Mouse (Mus musculus) intestine, embryonic 15.5 days (tissue): ENCODE measurements around the gene Prr15. TPM values are rescaled to one million over a fixed set of nuclear protein-coding genes. Genes with fewer than 3 reads are reported as not detected.

Source experiments
- ATAC-seq: fragments of 200-750 bp; cut with Nextera tagmentation; 2 replicates; pipeline ENCODE4 v1.8.0; 2017; ENCODE audit warnings: moderate TSS enrichment, moderate library complexity
- H3K27ac ChIP-seq: fragments of 300-500 bp; sonication (generic); 2 replicates; pipeline ENCODE4 v1.5.1; 2015; ENCODE audit warnings: mild to moderate bottlenecking, inconsistent platforms
- H3K27me3 ChIP-seq: fragments of 300-500 bp; sonication (generic); replicated peaks from 2 replicates; pipeline ENCODE4 v1.6.1; 2015; ENCODE audit warnings: inconsistent platforms
- H3K36me3 ChIP-seq: fragments of 300-500 bp; sonication (generic); 2 replicates; pipeline ENCODE4 v1.6.1; 2015; ENCODE audit warnings: inconsistent platforms
- H3K4me1 ChIP-seq: fragments of 300-500 bp; sonication (generic); replicated peaks from 2 replicates; pipeline ENCODE4 v1.6.1; 2015; ENCODE audit warnings: inconsistent platforms
- H3K4me2 ChIP-seq: fragments of 300-500 bp; sonication (generic); replicated peaks from 2 replicates; pipeline ENCODE4 v1.6.1; 2015; ENCODE audit warnings: mild to moderate bottlenecking, inconsistent platforms
- H3K4me3 ChIP-seq: fragments of 300-500 bp; sonication (generic); replicated peaks from 2 replicates; pipeline ENCODE4 v1.5.1; 2015; ENCODE audit warnings: inconsistent platforms
- H3K9ac ChIP-seq: fragments of 300-500 bp; sonication (generic); 2 replicates; pipeline ENCODE4 v1.6.1; 2015; ENCODE audit warnings: inconsistent platforms
- H3K9me3 ChIP-seq: fragments of 300-500 bp; sonication (generic); 2 replicates; pipeline ENCODE4 v1.6.1; 2016; ENCODE audit warnings: inconsistent platforms
- WGBS: fragments of 180-500 bp; shearing (Covaris S2); methylation state at CpG from one replicate; pipeline ENCODE4 v1.1.7; 2015; 5-methylcytosine and 5-hydroxymethylcytosine counted together
- polyA plus RNA-seq: library from polyadenylated mRNA; unstranded; fragments of >200 nt; fragmentation: Nextera tagmentation; extraction: Ambion mirVana; gene quantifications from 2 replicates; pipeline ENCODE4 v1.2.1, GENCODE M21; 2015

Prr15 gene
- polyA plus RNA-seq, 1 experiment from 2014 or later: 11.7 TPM

- H3K27ac ChIP-seq: no peak overlapping the region
- no peaks in the 10 kb centered on the region for H3K27me3 ChIP-seq
- no peak overlapping the region for H3K4me3 ChIP-seq
- no peak overlapping the region for H3K9ac ChIP-seq
- no peak for ATAC-seq
- 78% methylated on average over 5 of the region's 5 CpGs for WGBS
- H3K4me2 ChIP-seq: no peak overlapping the region
- H3K4me1 ChIP-seq: peaks cover 6% of the 10 kb centered on the region; the same call in 1 of the 2 replicates
- no peaks in the 10 kb centered on the region for H3K9me3 ChIP-seq
- no peaks in the 10 kb centered on the region for H3K36me3 ChIP-seq
Observed at GRCm38 (mm10) chr6:54366607-54367006, 41.0 kb downstream of the Prr15 start.

- H3K27me3 ChIP-seq: no peaks in the 10 kb centered on the region
- H3K9me3 ChIP-seq: no peaks in the 10 kb centered on the region
- no peak overlapping the region for H3K9ac ChIP-seq
- H3K4me2 ChIP-seq: no peak overlapping the region
- 11% methylated on average over 6 of the region's 6 CpGs for WGBS
- H3K4me3 ChIP-seq: no peak overlapping the region
- H3K36me3 ChIP-seq: no peaks in the 10 kb centered on the region
- H3K27ac ChIP-seq: no peak overlapping the region
- peak; percentile 76 for ATAC-seq
- H3K4me1 ChIP-seq: peaks cover 3% of the 10 kb centered on the region; the same call in 1 of the 2 replicates
Observed at GRCm38 (mm10) chr6:54368071-54368470, 42.4 kb downstream of the Prr15 start.

GRCm38 (mm10) chr6:54369913-54370542 is 44.4 kb downstream of the Prr15 start:
- no peak overlapping the region for H3K4me2 ChIP-seq
- H3K4me1 ChIP-seq: 0 out of 2 replicates have a peak, but pooled peaks cover under 1% of the 10 kb centered on the region
- no peak overlapping the region for H3K9ac ChIP-seq
- no peak overlapping the region for H3K4me3 ChIP-seq
- H3K9me3 ChIP-seq: no peaks in the 10 kb centered on the region
- WGBS: 68% methylated on average over 6 of the region's 6 CpGs
- H3K27ac ChIP-seq: no peak overlapping the region
- 0 out of 2 replicates have a peak, but pooled peaks have one; percentile 34 for ATAC-seq
- no peaks in the 10 kb centered on the region for H3K36me3 ChIP-seq
- no peaks in the 10 kb centered on the region for H3K27me3 ChIP-seq

GRCm38 (mm10) chr6:54371874-54372273 is 46.2 kb downstream of the Prr15 start:
- H3K27me3 ChIP-seq: no peaks in the 10 kb centered on the region
- H3K36me3 ChIP-seq: no peaks in the 10 kb centered on the region
- H3K9me3 ChIP-seq: no peaks in the 10 kb centered on the region
- H3K4me1 ChIP-seq: no peaks in the 10 kb centered on the region
- no peak overlapping the region for H3K27ac ChIP-seq
- no peak for ATAC-seq
- H3K4me3 ChIP-seq: no peak overlapping the region
- no peak overlapping the region for H3K9ac ChIP-seq
- H3K4me2 ChIP-seq: no peak overlapping the region
- WGBS: 76% methylated on average over 3 of the region's 3 CpGs

- H3K9ac ChIP-seq: no peak overlapping the region
- WGBS: 62% methylated on average over 2 of the region's 2 CpGs
- H3K4me2 ChIP-seq: no peak overlapping the region
- H3K4me3 ChIP-seq: no peak overlapping the region
- peaks cover 3% of the 10 kb centered on the region; the same call in 1 of the 2 replicates for H3K4me1 ChIP-seq
- H3K27me3 ChIP-seq: no peaks in the 10 kb centered on the region
- no peak for ATAC-seq
- H3K9me3 ChIP-seq: no peaks in the 10 kb centered on the region
- H3K36me3 ChIP-seq: no peaks in the 10 kb centered on the region
- H3K27ac ChIP-seq: no peak overlapping the region
Observed at GRCm38 (mm10) chr6:54379356-54379755, 53.7 kb downstream of the Prr15 start.

Other genes starting within 250 kb of the Prr15 start
- gene Wipf3, start 103.8 kb downstream of the Prr15 start, polyA plus RNA-seq: 1.1 and 1.9 TPM in 2 replicates
- 5.9 and 6.4 TPM in 2 replicates for gene Scrn1, start 240.7 kb downstream of the Prr15 start, polyA plus RNA-seq